Mouse (Mus musculus): ENCODE measurements at regions not wholly inside any gene's neighbourhood (a gene's known extent, or its start where the extent isn't known, plus 50 kb on each side); places are given as distances from the start of the nearest gene placed in this dataset.

DNA sequence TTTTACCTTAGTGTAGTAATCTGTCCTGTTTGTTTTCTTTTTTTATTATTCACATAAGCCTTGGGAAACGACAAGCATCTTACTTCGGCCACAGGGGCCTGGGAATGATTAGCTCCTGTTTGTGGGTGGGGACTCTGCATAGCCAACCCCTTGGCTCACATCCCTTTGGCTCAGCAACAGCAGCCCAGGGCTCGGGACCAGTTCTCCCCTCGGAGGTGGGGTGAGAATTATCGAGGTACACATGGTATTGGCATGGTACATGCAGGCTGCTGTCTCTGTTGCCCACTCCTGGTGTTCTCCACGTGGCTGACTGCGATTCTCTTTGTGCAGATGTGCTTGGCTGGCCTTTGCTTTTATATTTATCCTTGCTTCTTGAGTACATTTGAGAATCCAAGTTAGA is 65.4 kb upstream of the Gm5148 start:
- intact Hi-C loops (cut with DNase I): no loop called here

DNA sequence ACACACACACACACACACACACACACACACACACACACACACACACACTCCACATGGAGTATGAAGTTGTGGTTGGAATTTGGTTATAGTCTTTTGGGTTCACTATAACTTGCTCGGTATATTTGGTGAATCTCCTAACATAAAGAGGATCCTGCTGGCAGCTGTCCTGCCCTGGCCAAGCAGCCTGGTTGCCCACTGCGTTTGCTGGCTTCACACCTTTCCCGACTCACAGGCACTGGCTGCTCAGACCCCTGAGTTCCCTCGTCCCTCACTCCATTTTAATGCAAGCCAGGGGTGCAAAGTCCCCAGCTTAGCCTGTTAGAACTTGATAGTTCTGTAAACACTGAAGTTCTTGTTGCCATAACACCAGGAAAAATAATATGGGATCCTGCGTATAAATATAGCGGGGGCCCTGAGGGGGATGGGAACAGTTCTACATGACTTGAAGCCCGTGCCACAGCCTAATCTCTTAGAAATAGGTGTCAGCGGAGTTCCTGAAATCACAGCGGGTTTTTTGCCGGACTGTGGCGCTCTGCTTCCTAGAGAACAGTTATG is 64.9 kb upstream of the Gm5148 start:
- intact Hi-C loops (cut with DNase I): no loop called here

DNA sequence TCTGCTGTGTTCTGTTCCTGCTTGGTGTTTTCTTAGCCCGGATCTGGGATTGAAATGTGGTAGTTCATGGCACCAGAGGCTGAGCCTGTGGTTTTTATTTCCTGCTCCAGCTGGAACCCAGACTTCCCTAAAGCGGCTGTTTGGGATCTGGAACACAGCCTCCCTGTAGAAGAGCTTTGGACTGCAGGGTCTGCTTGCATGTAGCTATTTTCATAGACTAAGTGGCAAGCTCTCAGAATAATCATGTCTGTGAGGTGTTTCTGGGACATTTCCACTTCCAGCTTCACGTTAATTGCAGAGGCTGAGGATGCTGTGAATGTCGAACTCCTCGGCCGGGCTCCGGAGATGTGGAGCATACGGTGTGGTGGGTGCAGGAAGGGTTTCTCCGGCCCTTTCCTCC is 64.1 kb upstream of the Gm5148 start:
- intact Hi-C loops (cut with DNase I): no loop called here

DNA sequence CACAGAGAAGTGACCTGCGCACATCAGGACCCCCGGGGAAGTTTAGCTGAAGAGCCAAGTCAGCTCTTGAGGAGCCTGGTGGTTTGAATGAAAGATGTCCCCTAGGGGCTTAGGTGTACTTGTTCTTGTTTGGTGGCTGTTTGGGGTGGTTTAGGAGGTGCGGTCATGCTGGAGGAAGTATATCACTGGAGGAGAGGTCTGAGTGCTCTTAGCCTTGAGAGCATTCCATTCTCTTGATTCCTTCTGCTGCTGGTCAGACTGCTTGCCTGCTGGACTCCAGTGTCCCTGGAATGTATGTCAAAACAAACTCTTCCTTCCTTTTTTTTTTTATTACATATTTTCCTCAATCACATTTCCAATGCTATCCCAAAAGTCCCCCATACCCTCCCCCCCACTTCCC is 62.5 kb upstream of the Gm5148 start:
- intact Hi-C loops (cut with DNase I): no loop called here

DNA sequence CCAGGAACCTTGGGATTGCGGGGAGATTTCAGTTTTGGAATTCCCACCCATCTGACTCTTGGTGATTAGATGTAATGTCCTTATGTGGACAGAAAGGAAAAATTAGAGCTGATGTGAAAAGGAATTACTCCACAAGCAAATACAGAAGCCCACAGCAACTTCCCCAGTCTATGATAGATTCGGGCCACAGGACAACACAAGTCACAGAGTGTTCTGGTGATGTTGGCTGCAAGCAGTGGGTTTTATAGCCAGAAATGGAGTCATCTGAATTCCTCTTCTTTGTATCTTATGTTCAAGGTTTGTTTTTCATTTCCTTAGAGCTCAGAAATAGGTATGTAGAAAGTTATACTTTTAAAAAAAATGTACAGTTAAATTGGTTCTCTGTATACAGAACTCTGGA is 56.8 kb upstream of the Gm5148 start:
- intact Hi-C loops (cut with DNase I): no loop called here

DNA sequence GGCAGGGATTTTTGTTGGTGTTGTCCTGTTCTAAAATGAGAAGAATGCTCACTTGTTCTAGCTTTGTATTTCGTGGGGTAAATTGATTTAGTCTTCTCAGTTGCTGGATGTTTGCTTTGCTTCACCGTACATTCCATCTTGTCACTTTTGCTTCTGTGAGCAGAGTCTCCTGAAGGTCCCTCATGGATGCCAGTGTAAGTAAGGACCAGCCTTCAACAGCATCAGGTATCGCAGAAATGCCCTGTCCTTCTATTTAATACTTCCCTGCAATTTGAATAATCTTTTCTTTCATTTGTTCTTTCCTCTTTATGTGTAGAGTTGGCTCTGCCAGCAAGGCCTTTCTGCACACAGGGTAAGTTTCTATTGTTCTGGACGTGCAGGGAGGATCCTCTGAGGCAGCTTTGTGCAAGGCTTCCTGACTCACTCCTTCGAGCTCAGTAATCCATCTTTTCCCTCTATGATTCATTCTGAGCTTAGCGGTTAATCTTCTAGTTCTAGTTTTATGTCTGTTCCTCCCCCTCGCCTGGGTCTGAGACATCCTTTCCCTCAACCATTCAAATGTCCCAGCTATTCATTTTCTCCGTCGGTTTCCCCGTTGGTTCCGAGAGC is 55.7 kb upstream of the Gm5148 start:
- intact Hi-C loops (cut with DNase I): no loop called here

DNA sequence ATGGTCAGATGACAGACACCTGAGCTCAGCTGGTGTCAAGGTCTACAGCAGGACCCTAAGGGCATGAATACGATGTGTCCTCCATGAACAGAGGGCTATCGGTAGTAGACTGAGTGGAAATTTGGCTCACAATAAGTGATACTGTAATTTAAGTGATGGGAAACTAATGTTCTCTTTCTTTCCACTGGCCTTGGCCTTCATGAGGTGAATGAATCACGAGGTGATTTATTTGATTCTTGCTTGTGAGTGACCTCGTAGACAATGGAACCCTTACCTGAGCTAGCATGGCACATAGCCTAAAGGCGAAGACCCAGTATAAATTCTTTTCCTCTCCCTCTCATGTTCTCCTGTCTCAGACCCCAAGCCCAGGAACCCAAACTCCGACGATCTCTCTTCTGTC is 54.1 kb upstream of the Gm5148 start:
- intact Hi-C loops (cut with DNase I): no loop called here

DNA sequence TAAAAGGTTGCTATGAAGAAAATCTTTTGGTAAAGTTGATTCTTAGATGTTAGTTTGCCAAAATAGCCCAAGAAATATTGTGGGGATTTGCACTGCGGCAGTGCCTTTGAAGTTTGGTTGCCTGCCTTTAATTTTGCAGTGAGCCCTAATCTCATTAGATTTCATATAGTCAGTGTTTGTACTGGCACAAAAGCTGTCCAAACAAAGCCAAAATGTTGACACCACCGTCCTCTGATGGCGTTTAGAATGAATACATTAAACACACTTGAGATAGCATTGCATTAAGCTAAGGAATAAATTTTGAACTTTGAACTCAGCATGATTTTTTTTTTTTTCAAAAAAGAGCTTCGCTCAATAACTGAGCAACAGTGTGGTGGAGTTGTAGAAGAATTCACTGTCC is 51.9 kb upstream of the Gm5148 start:
- intact Hi-C loops (cut with DNase I): no loop called here

Data from adrenal gland (tissue).